Mouse (Mus musculus) stomach, embryonic 14.5 days (tissue): Measurements from ENCODE around the gene Fam13c. TPM values are rescaled to one million over a fixed set of nuclear protein-coding genes. Genes with fewer than 3 reads are reported as not detected.

Source experiments
- ATAC-seq: fragments of 200-750 bp; cut with Nextera tagmentation; 2 replicates; pipeline ENCODE4 v1.8.0; 2017; ENCODE audit warnings: low read depth, moderate TSS enrichment; ENCODE audit not compliant: insufficient number of reproducible peaks, insufficient read depth, low FRiP score
- H3K27ac ChIP-seq: fragments of 300-500 bp; sonication (generic); 2 replicates; pipeline ENCODE4 v1.5.1; 2014; ENCODE audit warnings: mild to moderate bottlenecking, low read length, moderate library complexity, mixed read lengths
- H3K27me3 ChIP-seq: fragments of 300-500 bp; sonication (generic); 2 replicates; pipeline ENCODE4 v1.6.1; 2014; ENCODE audit warnings: low read length, control low read depth, mixed read lengths; ENCODE audit not compliant: control insufficient read depth, insufficient read depth
- H3K36me3 ChIP-seq: fragments of 300-500 bp; sonication (generic); 2 replicates; pipeline ENCODE4 v1.6.1; 2014; ENCODE audit warnings: mild to moderate bottlenecking, control low read depth, low read length, moderate library complexity, mixed read lengths; ENCODE audit not compliant: control insufficient read depth, insufficient read depth
- H3K4me1 ChIP-seq: fragments of 300-500 bp; sonication (generic); 2 replicates; pipeline ENCODE4 v1.6.1; 2014; ENCODE audit warnings: low read length, control low read depth, mixed read lengths; ENCODE audit not compliant: control insufficient read depth, insufficient read depth
- H3K4me2 ChIP-seq: fragments of 300-500 bp; sonication (generic); replicated peaks from 2 replicates; pipeline ENCODE4 v1.6.1; 2014; ENCODE audit warnings: low read depth, low read length, control low read depth
- H3K4me3 ChIP-seq: fragments of 300-500 bp; sonication (generic); 2 replicates; pipeline ENCODE4 v1.5.1; 2014; ENCODE audit warnings: low read depth, low read length, control low read depth
- H3K9ac ChIP-seq: fragments of 300-500 bp; sonication (generic); replicated peaks from 2 replicates; pipeline ENCODE4 v1.6.1; 2014; ENCODE audit warnings: low read depth, mild to moderate bottlenecking, control low read depth, low read length, moderate library complexity, mixed read lengths
- H3K9me3 ChIP-seq: fragments of 300-500 bp; sonication (generic); 2 replicates; pipeline ENCODE4 v1.6.1; 2016; ENCODE audit warnings: low read depth, low read length, control low read depth; ENCODE audit not compliant: control insufficient read depth
- WGBS: fragments of 180-500 bp; shearing (Covaris S2); extraction: QIAGEN DNeasy Blood & Tissue Kit; methylation state at CpG from one replicate; pipeline ENCODE4 v1.1.7; 2014; 5-methylcytosine and 5-hydroxymethylcytosine counted together
- polyA plus RNA-seq: library from polyadenylated mRNA; unstranded; fragments of >200 nt; fragmentation: Nextera tagmentation; extraction: Ambion mirVana; gene quantifications from 2 replicates; pipeline ENCODE4 v1.2.1, GENCODE M21; 2014

Gene Fam13c
- polyA plus RNA-seq, 1 experiment from 2014 or later: 11.2 TPM

- H3K27ac ChIP-seq: no peak overlapping the region
- no peak overlapping the region for H3K4me2 ChIP-seq
- no peak for ATAC-seq
- H3K27me3 ChIP-seq: no peaks in the 10 kb centered on the region
- H3K4me1 ChIP-seq: no peaks in the 10 kb centered on the region
- WGBS: 87% methylated on average over 12 of the region's 12 CpGs
- H3K9me3 ChIP-seq: no peaks in the 10 kb centered on the region
- no peaks in the 10 kb centered on the region for H3K36me3 ChIP-seq
- H3K4me3 ChIP-seq: no peak overlapping the region
- no peak overlapping the region for H3K9ac ChIP-seq
These were observed 95.1 kb downstream of the Fam13c start for GRCm38 (mm10) chr10:70535401-70535800.

GRCm38 (mm10) chr10:70537694-70538093 is 97.4 kb downstream of the Fam13c start:
- H3K27me3 ChIP-seq: no peaks in the 10 kb centered on the region
- H3K36me3 ChIP-seq: no peaks in the 10 kb centered on the region
- no peaks in the 10 kb centered on the region for H3K4me1 ChIP-seq
- no peak overlapping the region for H3K9ac ChIP-seq
- WGBS: 76% methylated on average over 10 of the region's 10 CpGs
- no peak overlapping the region for H3K27ac ChIP-seq
- H3K4me3 ChIP-seq: no peak overlapping the region
- H3K4me2 ChIP-seq: no peak overlapping the region
- ATAC-seq: no peak
- no peaks in the 10 kb centered on the region for H3K9me3 ChIP-seq

DNA sequence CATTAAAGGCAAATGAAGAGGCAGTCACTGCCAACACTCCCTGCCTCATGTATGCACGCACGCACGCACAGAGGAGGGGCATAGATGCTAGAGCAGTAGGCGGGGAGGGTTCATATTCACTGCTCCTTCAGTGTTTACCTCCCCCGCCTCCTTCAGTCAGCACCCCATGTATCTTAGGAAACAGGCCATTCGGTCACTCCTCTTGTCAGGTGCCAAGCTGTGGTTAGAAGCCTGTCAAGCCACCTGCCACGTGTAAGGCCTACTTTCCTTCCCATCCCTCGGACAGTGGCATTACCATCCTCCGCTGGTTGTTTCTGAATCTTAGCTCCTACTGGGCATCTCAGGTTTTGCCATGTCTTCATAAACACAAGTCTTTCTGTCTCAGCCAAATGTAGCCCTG is 99.0 kb downstream of the Fam13c start:
- Histone ChIP-seq H3K4me1 (no peaks in the 10 kb centered on the region), H3K36me3 (no peaks in the 10 kb centered on the region), H3K4me3 (no peak overlapping the region), H3K27me3 (no peaks in the 10 kb centered on the region), H3K9me3 (no peaks in the 10 kb centered on the region), H3K27ac (no peak overlapping the region), H3K4me2 (no peak overlapping the region), H3K9ac (no peak overlapping the region)
- ATAC-seq: no peak
- WGBS: 93% methylated on average over 9 of the region's 9 CpGs

DNA sequence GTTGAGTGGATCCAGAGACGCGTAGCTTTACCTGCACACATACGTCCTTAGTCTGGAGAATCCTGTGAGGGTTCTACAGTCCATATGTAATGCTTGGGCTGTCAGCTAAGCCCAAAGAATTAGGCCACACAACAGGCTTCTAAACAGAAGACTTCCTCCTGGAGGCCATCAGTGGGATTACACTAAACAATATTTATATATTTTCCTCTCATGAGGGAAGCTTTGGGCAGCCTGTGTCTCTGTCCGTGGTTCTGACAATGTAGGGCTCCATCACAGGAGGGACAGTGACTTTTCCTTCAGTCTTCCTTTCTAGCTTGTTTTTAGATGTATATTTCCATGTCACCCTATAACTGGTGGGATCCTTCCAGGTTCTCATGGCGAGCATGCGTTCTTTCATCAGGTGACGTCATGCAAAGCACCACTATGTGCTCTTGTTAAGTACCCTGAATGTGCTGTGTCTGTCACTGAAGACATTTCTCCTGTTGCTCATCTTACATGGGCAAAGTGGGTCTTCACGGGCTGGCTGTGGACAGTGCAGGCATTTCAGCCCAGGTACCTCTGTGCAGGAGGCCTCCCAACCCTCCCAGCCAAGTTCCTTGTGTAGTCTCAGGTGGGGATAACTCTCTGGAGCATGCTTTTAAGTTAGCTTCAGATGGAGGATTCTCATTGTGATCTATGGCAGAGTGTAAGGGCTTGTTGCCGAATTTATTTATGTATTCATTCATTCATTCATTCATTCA is 100.3 kb downstream of the Fam13c start:
- no peak overlapping the region for H3K4me2 ChIP-seq
- 83% methylated on average over 9 of the region's 9 CpGs for WGBS
- H3K27me3 ChIP-seq: no peaks in the 10 kb centered on the region
- no peak for ATAC-seq
- no peaks in the 10 kb centered on the region for H3K36me3 ChIP-seq
- no peak overlapping the region for H3K4me3 ChIP-seq
- H3K9me3 ChIP-seq: no peaks in the 10 kb centered on the region
- no peak overlapping the region for H3K9ac ChIP-seq
- H3K4me1 ChIP-seq: no peaks in the 10 kb centered on the region
- no peak overlapping the region for H3K27ac ChIP-seq

DNA sequence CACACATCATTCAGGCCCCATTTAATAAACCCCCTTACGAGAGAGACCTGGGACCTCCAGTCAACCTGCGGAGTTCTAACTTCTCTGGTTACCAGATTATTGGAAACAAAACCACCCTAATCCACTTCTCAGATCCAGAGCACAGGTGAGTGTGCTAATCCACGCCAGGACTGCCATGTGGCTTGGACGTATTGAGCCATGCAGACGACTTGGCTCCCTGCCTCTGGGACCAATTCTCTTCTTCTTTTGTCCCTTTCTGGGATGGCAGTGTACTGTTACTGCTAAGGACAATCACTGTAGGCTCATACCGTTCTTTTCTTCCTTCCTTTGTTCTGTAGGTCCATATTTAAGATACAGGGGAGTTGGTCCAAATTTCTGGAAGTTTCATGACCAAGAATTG is 102.6 kb downstream of the Fam13c start:
- 87% methylated on average over 6 of the region's 6 CpGs for WGBS
- Histone ChIP-seq H3K4me2 (no peak overlapping the region), H3K9ac (no peak overlapping the region), H3K9me3 (no peaks in the 10 kb centered on the region), H3K27ac (no peak overlapping the region), H3K27me3 (no peaks in the 10 kb centered on the region), H3K4me3 (no peak overlapping the region), H3K4me1 (no peaks in the 10 kb centered on the region), H3K36me3 (no peaks in the 10 kb centered on the region)
- ATAC-seq: no peak

DNA sequence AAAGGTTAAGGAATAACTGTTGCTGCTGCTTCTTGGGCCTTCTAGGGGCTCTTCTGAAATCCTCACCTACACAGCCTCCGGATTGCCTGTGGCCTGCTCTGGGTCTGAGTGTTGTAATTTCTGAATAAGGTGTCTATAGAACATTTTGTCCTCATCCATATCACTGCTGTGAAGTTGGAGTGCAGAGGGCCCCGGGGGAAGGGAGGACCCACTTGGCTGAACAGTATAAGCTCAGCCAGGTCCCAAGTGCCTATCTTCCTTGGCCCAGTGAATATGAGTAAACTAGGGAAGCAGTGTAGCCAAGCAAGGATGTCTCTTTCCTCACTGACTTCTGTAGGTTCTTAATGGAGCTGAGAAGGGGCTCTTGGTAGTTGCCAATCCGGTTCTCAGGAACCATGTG is 112.2 kb downstream of the Fam13c start:
- WGBS: 91% methylated on average over 3 of the region's 3 CpGs
- ATAC-seq: no peak
- H3K36me3 ChIP-seq: no peaks in the 10 kb centered on the region
- H3K27me3 ChIP-seq: no peaks in the 10 kb centered on the region
- no peak overlapping the region for H3K27ac ChIP-seq
- H3K9me3 ChIP-seq: no peaks in the 10 kb centered on the region
- no peak overlapping the region for H3K4me2 ChIP-seq
- no peak overlapping the region for H3K9ac ChIP-seq
- H3K4me1 ChIP-seq: no peaks in the 10 kb centered on the region
- no peak overlapping the region for H3K4me3 ChIP-seq

DNA sequence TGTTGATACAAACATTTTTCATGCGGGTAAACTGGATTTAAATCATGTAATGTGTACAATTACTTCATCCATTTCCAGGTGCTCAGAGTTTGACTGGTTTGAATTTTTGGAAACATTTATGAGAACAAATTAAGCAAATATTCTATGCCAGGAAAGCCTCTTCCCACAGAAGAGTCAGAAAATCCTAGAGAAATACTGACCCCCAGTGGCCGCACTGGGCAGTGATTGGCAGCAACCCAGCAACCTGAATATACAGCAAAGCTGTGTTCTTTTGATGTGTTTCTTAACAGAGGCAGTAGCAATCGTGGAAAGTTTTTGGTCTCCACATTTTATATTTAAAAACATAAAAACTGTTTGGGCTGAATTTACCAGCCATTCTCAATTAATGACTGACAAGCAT is 123.4 kb downstream of the Fam13c start:
- H3K9ac ChIP-seq: no peak overlapping the region
- H3K4me3 ChIP-seq: no peak overlapping the region
- no peak overlapping the region for H3K4me2 ChIP-seq
- no peak overlapping the region for H3K27ac ChIP-seq
- 20% methylated on average over 3 of the region's 3 CpGs for WGBS
- no peaks in the 10 kb centered on the region for H3K4me1 ChIP-seq
- H3K9me3 ChIP-seq: no peaks in the 10 kb centered on the region
- no peaks in the 10 kb centered on the region for H3K27me3 ChIP-seq
- no peaks in the 10 kb centered on the region for H3K36me3 ChIP-seq
- no peak for ATAC-seq

- no peaks in the 10 kb centered on the region for H3K27me3 ChIP-seq
- H3K27ac ChIP-seq: no peak overlapping the region
- WGBS: 44% methylated on average over 7 of the region's 7 CpGs
- no peak overlapping the region for H3K4me3 ChIP-seq
- no peak for ATAC-seq
- H3K4me1 ChIP-seq: no peaks in the 10 kb centered on the region
- no peaks in the 10 kb centered on the region for H3K9me3 ChIP-seq
- H3K4me2 ChIP-seq: no peak overlapping the region
- no peak overlapping the region for H3K9ac ChIP-seq
- no peaks in the 10 kb centered on the region for H3K36me3 ChIP-seq
These were observed 141.4 kb downstream of the Fam13c start for GRCm38 (mm10) chr10:70581556-70582211.
